Mouse (Mus musculus): Measurements from ENCODE around the gene Dock4. TPM values are rescaled to one million over a fixed set of nuclear protein-coding genes. Genes with fewer than 3 reads are reported as not detected.
A peak's percentile ranks its signal among the peaks of the same experiment; 100 is the strongest.

Gene Dock4
- polyA plus RNA-seq, 1 experiment from 2014 or later = 4.2 TPM

DNA sequence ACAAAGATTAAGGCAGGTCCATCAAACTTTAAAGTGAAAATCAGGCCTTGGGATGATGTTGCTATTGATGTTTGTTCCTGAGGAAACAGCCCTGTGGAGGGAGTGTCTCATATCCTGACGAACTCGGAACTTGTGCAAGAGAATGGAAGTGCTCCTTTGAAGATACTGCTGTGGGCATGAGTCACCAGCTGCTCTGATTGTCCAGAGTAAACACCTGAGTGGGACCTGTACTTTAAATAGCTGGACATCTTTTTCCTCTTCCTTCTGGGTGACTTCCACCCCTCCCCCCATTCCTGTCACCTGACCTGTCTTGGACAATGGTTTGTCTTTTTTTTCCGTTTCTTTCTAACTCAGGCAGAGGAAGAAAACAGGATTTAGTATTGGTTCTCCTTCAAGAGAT, 13.2 kb downstream of the Dock4 start:
- H3K4me1 ChIP-seq (ENCODE audit: control insufficient read depth, insufficient read depth, low read length) = 0 out of 2 replicates have a peak, but pooled peaks cover 3% of the 10 kb centered on the region
- no peaks in the 10 kb centered on the region for H3K27me3 ChIP-seq (replicated peaks; ENCODE audit: control insufficient read depth, insufficient read depth, low read length)
- no peak overlapping the region for H3K4me2 ChIP-seq (ENCODE audit: low read depth, low read length)
- 51% methylated on average over 3 of the region's 3 CpGs for WGBS
- H3K27ac ChIP-seq (ENCODE audit: low read length) = no peak overlapping the region
- H3K36me3 ChIP-seq (ENCODE audit: control insufficient read depth, insufficient read depth, low read length) = no peaks in the 10 kb centered on the region
- ATAC-seq = peak; percentile 63; the same call in 1 of the 2 replicates
- no peak overlapping the region for H3K4me3 ChIP-seq (ENCODE audit: low read length)
- no peak overlapping the region for H3K9ac ChIP-seq (ENCODE audit: low read depth, low read length)
- H3K9me3 ChIP-seq (ENCODE audit: control insufficient read depth, low read length) = no peaks in the 10 kb centered on the region

GRCm38 (mm10) chr12:40459673-40460265, 14.0 kb downstream of the Dock4 start:
- Histone ChIP-seq H3K4me2 (ENCODE audit: low read depth, low read length) (no peak overlapping the region), H3K36me3 (ENCODE audit: control insufficient read depth, insufficient read depth, low read length) (no peaks in the 10 kb centered on the region), H3K9me3 (ENCODE audit: control insufficient read depth, low read length) (no peaks in the 10 kb centered on the region), H3K27ac (ENCODE audit: low read length) (no peak overlapping the region), H3K4me3 (ENCODE audit: low read length) (no peak overlapping the region), H3K4me1 (ENCODE audit: control insufficient read depth, insufficient read depth, low read length) (0 out of 2 replicates have a peak, but pooled peaks cover 3% of the 10 kb centered on the region), H3K9ac (ENCODE audit: low read depth, low read length) (no peak overlapping the region), H3K27me3 (replicated peaks; ENCODE audit: control insufficient read depth, insufficient read depth, low read length) (no peaks in the 10 kb centered on the region)
- WGBS = 72% methylated on average over 6 of the region's 6 CpGs
- no peak for ATAC-seq

DNA sequence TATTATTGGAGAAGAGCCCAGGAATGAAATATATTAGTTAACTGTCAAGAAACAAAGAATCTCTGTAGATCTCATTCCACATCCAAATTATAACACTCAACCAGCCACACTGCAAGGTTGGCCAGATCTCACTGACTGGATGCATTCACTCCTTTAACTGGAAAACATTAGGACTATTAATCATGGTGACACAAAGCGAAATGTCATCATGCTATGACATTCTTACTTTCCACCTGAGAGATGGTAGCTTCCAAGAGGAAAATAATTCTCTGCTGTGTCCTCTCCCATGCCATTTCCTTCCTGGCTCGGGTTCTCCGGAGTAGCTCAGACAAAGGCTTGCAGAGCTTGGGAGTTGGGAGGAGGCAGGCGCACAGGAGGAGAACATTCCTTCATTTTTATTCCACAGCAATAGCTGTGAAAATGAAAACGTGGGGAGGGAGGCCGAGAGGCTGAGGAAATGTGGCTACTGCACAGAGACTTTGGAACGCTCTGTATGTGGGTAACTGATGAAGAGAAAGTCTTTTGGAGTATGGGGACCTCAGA, 17.0 kb downstream of the Dock4 start:
- Histone ChIP-seq H3K27me3 (replicated peaks; ENCODE audit: control insufficient read depth, insufficient read depth, low read length) (no peaks in the 10 kb centered on the region), H3K27ac (ENCODE audit: low read length) (no peak overlapping the region), H3K4me2 (ENCODE audit: low read depth, low read length) (no peak overlapping the region), H3K4me3 (ENCODE audit: low read length) (no peak overlapping the region), H3K9ac (ENCODE audit: low read depth, low read length) (no peak overlapping the region), H3K4me1 (ENCODE audit: control insufficient read depth, insufficient read depth, low read length) (0 out of 2 replicates have a peak, but pooled peaks cover 3% of the 10 kb centered on the region), H3K36me3 (ENCODE audit: control insufficient read depth, insufficient read depth, low read length) (no peaks in the 10 kb centered on the region), H3K9me3 (ENCODE audit: control insufficient read depth, low read length) (no peaks in the 10 kb centered on the region)
- 58% methylated on average over 7 of the region's 7 CpGs for WGBS
- no peak for ATAC-seq

DNA sequence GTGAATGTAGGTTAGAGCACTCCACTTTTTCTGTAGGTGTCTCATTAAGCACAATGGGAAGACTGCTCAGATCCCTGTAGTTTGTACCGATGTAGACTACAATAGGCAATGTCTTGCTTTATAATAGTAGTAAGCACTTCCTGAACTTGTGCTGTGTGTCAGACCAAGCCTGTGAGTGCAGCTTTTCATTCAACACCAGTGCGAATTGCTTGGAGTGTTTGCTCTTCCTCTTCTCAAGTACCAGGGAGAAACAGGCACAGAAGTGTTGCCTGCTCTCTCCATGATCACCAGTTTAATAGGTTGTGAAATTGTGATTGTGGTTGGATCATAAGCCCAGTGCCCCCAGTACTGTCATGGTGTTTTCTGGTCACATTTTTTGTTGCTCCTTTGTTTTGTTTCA, 18.1 kb downstream of the Dock4 start:
- 0 out of 2 replicates have a peak, but pooled peaks cover 3% of the 10 kb centered on the region for H3K4me1 ChIP-seq (ENCODE audit: control insufficient read depth, insufficient read depth, low read length)
- no peak overlapping the region for H3K9ac ChIP-seq (ENCODE audit: low read depth, low read length)
- H3K27ac ChIP-seq (ENCODE audit: low read length) = no peak overlapping the region
- no peaks in the 10 kb centered on the region for H3K9me3 ChIP-seq (ENCODE audit: control insufficient read depth, low read length)
- WGBS = 67% methylated on average over 2 of the region's 2 CpGs
- H3K36me3 ChIP-seq (ENCODE audit: control insufficient read depth, insufficient read depth, low read length) = no peaks in the 10 kb centered on the region
- no peak overlapping the region for H3K4me3 ChIP-seq (ENCODE audit: low read length)
- H3K27me3 ChIP-seq (replicated peaks; ENCODE audit: control insufficient read depth, insufficient read depth, low read length) = no peaks in the 10 kb centered on the region
- no peak for ATAC-seq
- no peak overlapping the region for H3K4me2 ChIP-seq (ENCODE audit: low read depth, low read length)

DNA sequence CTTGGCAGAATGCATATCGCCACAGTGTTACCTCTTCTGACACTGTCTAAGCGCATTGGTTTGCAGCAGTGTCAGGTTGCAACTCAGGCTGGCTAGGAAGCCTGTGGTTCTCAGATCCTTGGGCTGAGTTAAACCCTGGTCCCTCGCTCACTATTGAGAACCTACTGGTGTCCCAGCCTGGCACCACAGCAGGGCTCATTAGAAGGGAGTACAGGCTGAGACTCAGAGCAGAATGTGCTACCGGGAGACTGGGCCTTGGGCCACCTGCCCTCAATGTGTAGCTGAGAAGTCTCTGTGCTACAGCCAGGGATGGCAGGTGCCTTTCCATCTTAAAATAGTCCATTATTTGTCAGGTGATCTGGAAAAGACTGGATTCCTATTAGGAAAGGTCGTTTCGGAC, 18.5 kb downstream of the Dock4 start:
- Histone ChIP-seq H3K4me1 (ENCODE audit: control insufficient read depth, insufficient read depth, low read length) (0 out of 2 replicates have a peak, but pooled peaks cover 3% of the 10 kb centered on the region), H3K4me3 (ENCODE audit: low read length) (no peak overlapping the region), H3K9ac (ENCODE audit: low read depth, low read length) (no peak overlapping the region), H3K4me2 (ENCODE audit: low read depth, low read length) (no peak overlapping the region), H3K36me3 (ENCODE audit: control insufficient read depth, insufficient read depth, low read length) (no peaks in the 10 kb centered on the region), H3K9me3 (ENCODE audit: control insufficient read depth, low read length) (no peaks in the 10 kb centered on the region), H3K27ac (ENCODE audit: low read length) (no peak overlapping the region), H3K27me3 (replicated peaks; ENCODE audit: control insufficient read depth, insufficient read depth, low read length) (no peaks in the 10 kb centered on the region)
- WGBS = 71% methylated on average over 6 of the region's 6 CpGs
- no peak for ATAC-seq

DNA sequence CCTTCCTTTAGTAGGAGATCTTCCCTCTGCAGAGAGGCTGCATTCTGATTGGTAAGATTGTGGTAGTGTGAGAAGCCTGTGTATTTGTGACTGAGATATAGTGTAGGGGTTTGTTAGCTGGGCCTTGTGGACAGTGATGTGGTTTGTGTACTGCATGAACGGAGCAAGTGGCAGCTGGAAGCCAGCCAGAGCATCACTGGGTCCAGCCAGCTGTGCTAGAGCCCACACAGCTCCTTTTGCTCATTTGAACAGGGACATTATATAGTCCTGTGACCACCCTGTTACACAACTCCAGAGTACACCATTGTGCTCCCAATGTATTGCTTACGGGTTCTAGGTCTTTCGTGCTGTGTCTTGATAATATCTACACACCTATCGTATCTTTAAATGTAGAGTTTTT, 22.5 kb downstream of the Dock4 start:
- Histone ChIP-seq H3K36me3 (ENCODE audit: control insufficient read depth, insufficient read depth, low read length) (no peaks in the 10 kb centered on the region), H3K4me1 (ENCODE audit: control insufficient read depth, insufficient read depth, low read length) (no peaks in the 10 kb centered on the region; the same call in 1 of the 2 replicates), H3K9ac (ENCODE audit: low read depth, low read length) (no peak overlapping the region), H3K27me3 (replicated peaks; ENCODE audit: control insufficient read depth, insufficient read depth, low read length) (no peaks in the 10 kb centered on the region), H3K27ac (ENCODE audit: low read length) (no peak overlapping the region), H3K4me2 (ENCODE audit: low read depth, low read length) (no peak overlapping the region), H3K4me3 (ENCODE audit: low read length) (no peak overlapping the region), H3K9me3 (ENCODE audit: control insufficient read depth, low read length) (no peaks in the 10 kb centered on the region)
- ATAC-seq = no peak
- WGBS = 84% methylated on average over 4 of the region's 4 CpGs

DNA sequence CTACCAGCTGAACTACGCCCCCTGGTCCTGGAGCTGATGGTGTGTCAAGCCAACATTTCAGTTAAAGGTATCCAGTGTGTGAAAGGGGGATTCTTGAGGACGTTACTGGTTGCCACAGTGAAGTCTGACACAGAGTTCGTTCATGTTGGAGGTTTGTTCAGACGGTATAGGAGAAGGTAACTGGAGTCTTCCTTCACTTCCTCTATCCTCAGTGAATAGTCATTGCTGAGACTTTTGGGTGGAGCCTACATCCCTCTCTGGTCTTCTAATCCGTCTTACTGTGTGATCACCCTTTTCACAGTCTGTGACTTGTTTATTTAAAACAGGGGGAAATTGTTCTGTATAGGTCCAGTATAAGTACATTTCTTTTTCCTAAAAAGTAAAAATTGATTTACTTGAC, 23.3 kb downstream of the Dock4 start:
- ATAC-seq = no peak
- Histone ChIP-seq H3K4me3 (ENCODE audit: low read length) (no peak overlapping the region), H3K9me3 (ENCODE audit: control insufficient read depth, low read length) (no peaks in the 10 kb centered on the region), H3K27ac (ENCODE audit: low read length) (no peak overlapping the region), H3K4me1 (ENCODE audit: control insufficient read depth, insufficient read depth, low read length) (no peaks in the 10 kb centered on the region; the same call in 1 of the 2 replicates), H3K27me3 (replicated peaks; ENCODE audit: control insufficient read depth, insufficient read depth, low read length) (no peaks in the 10 kb centered on the region), H3K9ac (ENCODE audit: low read depth, low read length) (no peak overlapping the region), H3K36me3 (ENCODE audit: control insufficient read depth, insufficient read depth, low read length) (no peaks in the 10 kb centered on the region), H3K4me2 (ENCODE audit: low read depth, low read length) (no peak overlapping the region)
- WGBS = 78% methylated on average over 5 of the region's 5 CpGs

DNA sequence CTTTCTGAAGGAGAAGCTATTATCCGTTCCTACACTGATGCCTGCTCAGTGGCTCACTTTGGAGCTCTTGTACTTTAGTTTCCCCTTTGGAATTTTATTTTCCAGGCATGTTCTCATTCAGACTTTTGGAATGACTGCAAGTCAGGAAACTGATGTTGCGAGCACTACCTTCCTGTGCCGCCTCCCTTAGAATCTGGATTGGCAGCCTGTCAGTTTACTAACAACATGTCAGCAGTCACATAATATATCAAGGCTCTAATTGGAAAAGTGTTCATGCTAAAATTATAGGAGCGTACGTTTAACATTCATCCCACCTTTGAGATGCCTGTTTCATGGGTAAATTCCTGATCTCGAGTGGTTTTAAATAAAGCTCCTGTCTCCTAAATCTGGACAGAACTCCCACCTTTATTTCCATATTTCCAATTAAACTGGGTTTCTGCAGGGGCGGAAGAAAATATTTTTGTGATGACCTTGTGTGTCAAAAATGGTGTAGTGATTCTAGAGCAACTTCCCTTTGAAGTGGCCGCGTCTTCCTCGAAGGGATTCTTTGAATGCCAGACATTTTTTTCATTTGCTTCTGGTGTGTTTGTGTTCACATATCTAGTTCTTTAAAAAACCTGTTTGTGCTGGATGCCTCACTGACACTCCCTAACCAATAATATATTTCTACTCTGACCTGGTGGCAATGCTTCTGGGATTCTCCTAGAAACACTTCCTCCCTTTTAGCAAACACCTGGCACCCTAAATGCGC, 26.1 kb downstream of the Dock4 start:
- Histone ChIP-seq H3K27me3 (replicated peaks; ENCODE audit: control insufficient read depth, insufficient read depth, low read length) (no peaks in the 10 kb centered on the region), H3K9me3 (ENCODE audit: control insufficient read depth, low read length) (no peaks in the 10 kb centered on the region), H3K4me2 (ENCODE audit: low read depth, low read length) (peak overlapping the region; percentile 32), H3K4me3 (ENCODE audit: low read length) (0 out of 2 replicates have a peak overlapping the region, but pooled peaks have one; percentile 4), H3K27ac (ENCODE audit: low read length) (no peak overlapping the region), H3K36me3 (ENCODE audit: control insufficient read depth, insufficient read depth, low read length) (no peaks in the 10 kb centered on the region), H3K4me1 (ENCODE audit: control insufficient read depth, insufficient read depth, low read length) (no peaks in the 10 kb centered on the region; the same call in 1 of the 2 replicates), H3K9ac (ENCODE audit: low read depth, low read length) (no peak overlapping the region)
- WGBS = 50% methylated on average over 11 of the region's 11 CpGs
- no peak for ATAC-seq

DNA sequence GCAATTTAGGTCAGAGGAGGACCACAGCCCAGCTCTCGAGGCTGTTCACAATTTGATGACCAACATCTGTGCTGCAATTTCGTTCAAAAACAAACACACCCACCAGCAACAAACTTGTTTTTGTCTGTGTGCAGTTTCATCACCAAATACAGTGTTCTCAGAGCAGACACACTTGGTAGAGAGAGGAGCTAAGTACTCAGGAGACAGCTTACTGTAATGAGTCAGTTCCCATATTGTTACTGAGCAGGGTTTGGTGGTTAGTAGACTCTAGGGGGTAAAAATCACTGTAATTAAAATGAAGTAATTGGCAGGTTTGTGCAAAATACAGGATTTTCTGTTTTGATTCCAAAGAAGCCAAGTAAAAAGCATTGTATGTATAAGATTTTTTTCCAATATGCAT, 28.0 kb downstream of the Dock4 start:
- no peak overlapping the region for H3K27ac ChIP-seq (ENCODE audit: low read length)
- H3K27me3 ChIP-seq (replicated peaks; ENCODE audit: control insufficient read depth, insufficient read depth, low read length) = no peaks in the 10 kb centered on the region
- no peak for ATAC-seq
- H3K4me2 ChIP-seq (ENCODE audit: low read depth, low read length) = no peak overlapping the region
- H3K4me3 ChIP-seq (ENCODE audit: low read length) = no peak overlapping the region
- peaks cover 4% of the 10 kb centered on the region for H3K4me1 ChIP-seq (ENCODE audit: control insufficient read depth, insufficient read depth, low read length)
- WGBS = 36% methylated on average over 2 of the region's 2 CpGs
- H3K36me3 ChIP-seq (ENCODE audit: control insufficient read depth, insufficient read depth, low read length) = no peaks in the 10 kb centered on the region
- no peak overlapping the region for H3K9ac ChIP-seq (ENCODE audit: low read depth, low read length)
- H3K9me3 ChIP-seq (ENCODE audit: control insufficient read depth, low read length) = no peaks in the 10 kb centered on the region

Measured in intestine, embryonic 16.5 days (tissue).